In genomic region chr9:102627442-102627841, GRCm38 (mm10) we compare ENCODE assay signal across 8 mouse cellular contexts. TPM values are rescaled to one million over a fixed set of nuclear protein-coding genes. Genes with fewer than 3 reads are reported as not detected.
A peak's percentile ranks its signal among the peaks of the same experiment; 100 is the strongest.
DNase-seq lines count a peak whose midpoint lies in the region; ATAC-seq and TF ChIP-seq lines count a peak whose summit lies in the region.

No protein-coding gene starts in this region.

- no peak for ATAC-seq in liver, embryonic 11.5 days (replicated peaks; ENCODE audit: low FRiP score)
- no peak for ATAC-seq in stomach, postnatal 0 days (ENCODE audit: low FRiP score, low TSS enrichment)
- no peak for ATAC-seq in inflammation-experienced regulatory T-cells, adult 6 months

- no peak overlapping the region; the same call in 1 of the 2 replicates for H3K27ac ChIP-seq in liver, embryonic 11.5 days (ENCODE audit: low read depth, low read length)
- peak overlapping the region; percentile 96; the same call in 1 of the 2 replicates for H3K27ac ChIP-seq in stomach, postnatal 0 days (replicated peaks)

- 80% methylated on average over 7 of the region's 7 CpGs for WGBS in liver, embryonic 11.5 days
- WGBS in stomach, postnatal 0 days = 54% methylated on average over 7 of the region's 7 CpGs

- H3K9ac ChIP-seq in liver, embryonic 11.5 days (ENCODE audit: low read depth, low read length) = peak overlapping the region; percentile 99
- H3K9ac ChIP-seq in stomach, postnatal 0 days (ENCODE audit: low read length) = peak overlapping the region; percentile 97; the same call in 1 of the 2 replicates

- H3K27me3 ChIP-seq in liver, embryonic 11.5 days (replicated peaks; ENCODE audit: control insufficient read depth, insufficient read depth, low read length) = no peaks in the 10 kb centered on the region
- no peaks in the 10 kb centered on the region for H3K27me3 ChIP-seq in stomach, postnatal 0 days (ENCODE audit: control insufficient read depth, insufficient read depth, low read length)

- H3K9me3 ChIP-seq in liver, embryonic 11.5 days (ENCODE audit: control insufficient read depth, low read length) = no peaks in the 10 kb centered on the region
- no peaks in the 10 kb centered on the region for H3K9me3 ChIP-seq in stomach, postnatal 0 days (ENCODE audit: control insufficient read depth, low read length)

- peaks cover 26% of the 10 kb centered on the region for H3K4me1 ChIP-seq in liver, embryonic 11.5 days (replicated peaks; ENCODE audit: control insufficient read depth, insufficient read depth, low read length)
- no peaks in the 10 kb centered on the region for H3K4me1 ChIP-seq in stomach, postnatal 0 days (replicated peaks; ENCODE audit: control insufficient read depth, insufficient read depth)

- DNase-seq in cerebellum, adult 11-12 months = peak; percentile 50
- no peak for DNase-seq in cerebellum, adult 9-10 months
- DNase-seq in thymus, postnatal 14 days = peak; percentile 14
- no peak for DNase-seq in thymus, postnatal 0 days (ENCODE audit: low spot score)
- DNase-seq in liver, embryonic 11.5 days (ENCODE audit: low spot score) = no peak
- DNase-seq in stomach, postnatal 0 days (ENCODE audit: low spot score) = no peak
- no peak for DNase-seq in layer of hippocampus, adult 8-10 months (ENCODE audit: low spot score in 2 of 2)

- peak overlapping the region; percentile 80 for H3K4me3 ChIP-seq in liver, embryonic 11.5 days (ENCODE audit: low read depth, low read length)
- H3K4me3 ChIP-seq in stomach, postnatal 0 days (ENCODE audit: low read depth, low read length) = peak overlapping the region; percentile 86

- no peaks in the 10 kb centered on the region for H3K36me3 ChIP-seq in liver, embryonic 11.5 days (ENCODE audit: control insufficient read depth, insufficient read depth, low read length)
- H3K36me3 ChIP-seq in stomach, postnatal 0 days (ENCODE audit: control insufficient read depth, insufficient read depth, low read length) = 0 out of 2 replicates have a peak, but pooled peaks cover 4% of the 10 kb centered on the region

- TF ChIP-seq CTCF in stomach, postnatal 0 days (IDR thresholded peaks at IDR 0.05; ENCODE audit: low read depth) = no peak

- TF ChIP-seq EP300 in stomach, postnatal 0 days (optimal IDR thresholded peaks at IDR 0.05) = no peak

- H3K4me2 ChIP-seq in liver, embryonic 11.5 days = peak overlapping the region; percentile 79
- H3K4me2 ChIP-seq in stomach, postnatal 0 days (replicated peaks; ENCODE audit: low read depth) = peak overlapping the region; percentile 82

RNA-seq across cellular contexts. Expression of gene Cep63, which starts 1.1 kb away (rescaled TPM):
- 51.7 and 53.3 TPM in 2 replicates for polyA plus RNA-seq in thymus, postnatal 0 days (2015; fragmentation: Nextera tagmentation; extraction: Ambion mirVana)
- 39.1 and 41.6 TPM in 2 replicates for polyA plus RNA-seq in liver, embryonic 11.5 days (2014; fragmentation: Nextera tagmentation; extraction: Ambion mirVana)
- 24.4 and 27.8 TPM in 2 replicates for polyA plus RNA-seq in stomach, postnatal 0 days (2015; fragmentation: Nextera tagmentation; extraction: Ambion mirVana)
- polyA plus RNA-seq in inflammation-experienced regulatory T-cells, adult 6 months (2017; shearing (Covaris generic)) = 10 to 100 TPM; 38.9 to 61.0 (median 49.9) TPM
- 10 to 100 TPM; 26.7 to 34.7 (median 31.2) TPM for total RNA-seq in layer of hippocampus, adult 8-10 months (2022)

RNA-seq across cellular contexts. Expression of gene Anapc13, which starts 1.3 kb away (rescaled TPM):
- polyA plus RNA-seq in thymus, postnatal 0 days (2015; fragmentation: Nextera tagmentation; extraction: Ambion mirVana) = 181 and 185 TPM in 2 replicates
- polyA plus RNA-seq in liver, embryonic 11.5 days (2014; fragmentation: Nextera tagmentation; extraction: Ambion mirVana) = 141 and 149 TPM in 2 replicates
- polyA plus RNA-seq in stomach, postnatal 0 days (2015; fragmentation: Nextera tagmentation; extraction: Ambion mirVana) = 172 and 179 TPM in 2 replicates
- polyA plus RNA-seq in inflammation-experienced regulatory T-cells, adult 6 months (2017; shearing (Covaris generic)) = 100 to 1,000 TPM; 106 to 147 (median 129) TPM
- total RNA-seq in layer of hippocampus, adult 8-10 months (2022) = 100 to 1,000 TPM in 3 of 4 experiments, 10 to 100 TPM in 1; 93.1 to 131 (median 114) TPM

Comparison
In these comparisons a context has a peak if more than half of its experiments do, and no peak if none do; other contexts are left out.
1. DNase-seq: peak in cerebellum, adult 11-12 months (single experiment) and thymus, postnatal 14 days (single experiment); none in cerebellum, adult 9-10 months (single experiment), thymus, postnatal 0 days (single experiment), liver, embryonic 11.5 days (single experiment), stomach, postnatal 0 days (single experiment) and layer of hippocampus, adult 8-10 months (0 of 2).